Mouse (Mus musculus) heart, embryonic 10.5 days (tissue): ENCODE data around the gene Hcn2. TPM values are rescaled to one million over a fixed set of nuclear protein-coding genes. Genes with fewer than 3 reads are reported as not detected.
A peak's percentile ranks its signal among the peaks of the same experiment; 100 is the strongest.
"Not testable (repeated sequence)": the region's sequence is repeated elsewhere in the genome, so short reads cannot be mapped to it uniquely, and the experiment has no call there.

Source experiments
- DNase-seq: peaks from one replicate; pipeline ENCODE4 v3.0.0-alpha.2; 2017; ENCODE audit warnings: low spot score
- H3K27ac ChIP-seq: fragments of 300-500 bp; sonication (generic); 2 replicates; pipeline ENCODE4 v1.5.1; 2016; ENCODE audit warnings: mild to moderate bottlenecking
- H3K27me3 ChIP-seq: fragments of 300-500 bp; sonication (generic); 2 replicates; pipeline ENCODE4 v1.6.1; 2016; ENCODE audit warnings: mild to moderate bottlenecking; ENCODE audit not compliant: poor library complexity, insufficient read depth, severe bottlenecking
- H3K36me3 ChIP-seq: fragments of 300-500 bp; sonication (generic); 2 replicates; pipeline ENCODE4 v1.6.1; 2016; ENCODE audit warnings: mild to moderate bottlenecking, moderate library complexity
- H3K4me1 ChIP-seq: fragments of 300-500 bp; sonication (generic); 2 replicates; pipeline ENCODE4 v1.6.1; 2016; ENCODE audit warnings: mild to moderate bottlenecking
- H3K4me3 ChIP-seq: fragments of 300-500 bp; sonication (generic); 2 replicates; pipeline ENCODE4 v1.5.1; 2016; ENCODE audit warnings: mild to moderate bottlenecking, moderate library complexity
- H3K9me3 ChIP-seq: fragments of 300-500 bp; sonication (generic); 2 replicates; pipeline ENCODE4 v1.6.1; 2016; ENCODE audit warnings: mild to moderate bottlenecking, moderate library complexity
- WGBS: fragments of 180-500 bp; shearing (Covaris S2); methylation state at CpG from one replicate; pipeline ENCODE4 v1.1.7; 2016; 5-methylcytosine and 5-hydroxymethylcytosine counted together
- polyA plus RNA-seq: library from polyadenylated mRNA; unstranded; fragments of >200 nt; fragmentation: Nextera tagmentation; extraction: Ambion mirVana; gene quantifications from 2 replicates; pipeline ENCODE4 v1.2.1, GENCODE M21; 2016

The Hcn2 gene
- polyA plus RNA-seq, 1 experiment from 2014 or later, result not detected

DNA sequence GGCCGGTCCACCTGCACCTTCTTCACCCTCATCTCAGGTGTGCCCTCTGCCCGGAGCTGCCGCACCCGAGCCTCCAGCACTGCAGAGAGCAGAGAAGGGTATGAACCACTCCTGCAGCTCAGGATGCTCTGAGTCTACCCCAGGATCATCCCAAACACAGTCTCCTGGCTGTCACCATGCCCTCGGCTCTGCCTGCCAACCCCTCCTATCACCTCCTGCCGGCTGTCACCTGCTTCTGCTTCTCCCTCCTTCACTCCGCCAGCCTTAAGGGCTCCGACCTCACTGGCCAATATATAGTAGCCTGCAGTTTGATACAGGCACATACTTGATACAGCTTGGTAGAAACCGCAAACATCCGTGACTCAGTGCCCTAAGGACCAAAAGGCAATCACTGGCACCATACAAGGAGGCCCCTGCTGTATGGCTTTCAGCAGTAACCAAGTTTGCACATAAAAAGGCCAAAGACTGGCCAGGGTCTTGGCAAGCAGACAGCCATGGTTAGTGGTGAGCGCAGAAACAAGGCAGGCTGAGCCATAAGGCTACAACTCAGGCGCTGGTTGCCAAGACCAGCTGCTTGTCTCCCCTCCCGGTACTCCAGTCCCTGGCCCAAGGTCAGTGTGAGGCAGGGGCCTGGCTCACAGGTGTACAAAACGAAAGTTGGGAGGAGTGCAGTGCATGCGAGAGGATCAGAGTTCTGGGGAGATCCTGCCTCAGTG lies 27.4 kb downstream of the Hcn2 start:
- Histone ChIP-seq H3K36me3 (peaks cover 61% of the 10 kb centered on the region), H3K27ac (no peak overlapping the region), H3K4me3 (no peak overlapping the region), H3K4me1 (peaks cover 8% of the 10 kb centered on the region; the same call in 1 of the 2 replicates), H3K9me3 (peaks cover 26% of the 10 kb centered on the region), H3K27me3 (no peaks in the 10 kb centered on the region)
- DNase-seq, result no peak
- WGBS, result 90% methylated on average over 15 of the region's 15 CpGs

DNA sequence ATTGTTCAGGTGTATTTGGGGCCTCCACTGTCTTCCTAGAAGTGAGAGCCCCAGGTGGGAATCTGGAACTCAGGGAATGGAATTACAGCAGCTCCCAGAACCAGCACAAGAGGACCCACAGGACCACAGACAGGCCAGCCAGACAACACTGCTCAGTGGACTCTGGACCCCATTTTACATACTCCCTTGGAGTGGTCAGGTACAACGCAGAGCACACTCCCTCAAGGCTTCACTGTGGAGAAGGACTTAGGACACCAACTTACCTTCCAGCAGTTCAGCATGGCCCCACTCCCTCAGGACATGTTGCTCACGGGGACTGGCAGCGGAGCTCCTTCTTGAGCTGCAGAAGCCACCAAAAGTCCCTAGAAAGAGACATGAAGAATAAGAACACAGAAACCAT lies 29.0 kb downstream of the Hcn2 start:
- 90% methylated on average over 3 of the region's 3 CpGs for WGBS
- H3K9me3 ChIP-seq, result peaks cover 10% of the 10 kb centered on the region
- peaks cover 8% of the 10 kb centered on the region; the same call in 1 of the 2 replicates for H3K4me1 ChIP-seq
- peaks cover 45% of the 10 kb centered on the region for H3K36me3 ChIP-seq
- DNase-seq, result no peak
- H3K27me3 ChIP-seq, result no peaks in the 10 kb centered on the region
- H3K27ac ChIP-seq, result no peak overlapping the region
- peak overlapping the region; percentile 73 for H3K4me3 ChIP-seq

DNA sequence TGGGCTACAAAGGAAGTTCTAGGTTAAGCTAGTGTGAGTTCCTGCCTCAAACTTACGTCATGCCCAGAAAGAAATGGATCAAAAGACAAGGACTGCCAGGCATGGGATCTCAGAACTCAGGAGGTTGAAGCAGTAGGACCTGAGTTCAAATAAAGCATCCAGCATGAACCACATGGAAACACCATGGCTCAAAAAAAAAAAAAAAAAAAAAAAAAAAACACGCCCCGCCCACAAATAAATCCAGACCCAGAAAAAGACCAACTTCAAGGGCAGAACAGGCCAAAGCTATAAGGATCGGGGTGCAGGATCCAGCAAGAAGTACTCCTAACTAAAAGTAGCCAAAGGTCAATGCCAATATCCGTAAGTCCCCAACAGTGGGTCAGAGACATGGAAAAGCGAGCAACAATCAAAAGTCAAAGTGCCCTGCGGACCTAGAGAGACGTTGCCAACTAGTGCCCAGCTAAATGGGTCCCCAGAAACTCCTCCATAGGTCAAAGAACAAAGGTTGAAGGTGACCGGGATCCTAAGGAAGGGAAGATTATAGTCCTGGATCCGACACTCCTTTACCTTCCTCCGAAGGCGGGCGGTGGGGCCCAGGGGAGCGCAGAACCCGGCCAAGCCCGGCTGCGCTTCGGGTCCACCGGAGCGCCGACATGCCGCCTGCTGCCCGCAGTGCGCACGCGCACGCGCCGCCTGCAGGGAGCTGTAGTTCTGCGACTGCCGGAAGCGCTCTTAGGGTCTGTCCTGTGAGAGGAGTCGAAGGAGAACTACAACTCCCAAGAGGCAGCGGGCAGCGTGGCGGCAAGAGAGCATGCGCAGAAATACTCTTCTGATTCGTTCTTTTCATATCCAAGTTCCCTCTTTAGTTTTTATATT lies 29.7 kb downstream of the Hcn2 start, which contains the start of gene Polrmt:
TSS of gene Polrmt (minus strand) at position 684 of the 876 bp plus-strand sequence.
- peak within 1 kb of the TSS; percentile 82 for H3K27ac ChIP-seq
- peaks cover 2% of the 10 kb centered on the region; the same call in 1 of the 2 replicates for H3K9me3 ChIP-seq
- H3K36me3 ChIP-seq, result peaks cover 38% of the 10 kb centered on the region
- H3K4me1 ChIP-seq, result peaks cover 8% of the 10 kb centered on the region; the same call in 1 of the 2 replicates
- DNase-seq, result peak; percentile 99
- H3K4me3 ChIP-seq, result peak within 1 kb of the TSS; percentile 73
- 3% methylated on average over 38 of the region's 38 CpGs for WGBS
- H3K27me3 ChIP-seq, result no peaks in the 10 kb centered on the region

DNA sequence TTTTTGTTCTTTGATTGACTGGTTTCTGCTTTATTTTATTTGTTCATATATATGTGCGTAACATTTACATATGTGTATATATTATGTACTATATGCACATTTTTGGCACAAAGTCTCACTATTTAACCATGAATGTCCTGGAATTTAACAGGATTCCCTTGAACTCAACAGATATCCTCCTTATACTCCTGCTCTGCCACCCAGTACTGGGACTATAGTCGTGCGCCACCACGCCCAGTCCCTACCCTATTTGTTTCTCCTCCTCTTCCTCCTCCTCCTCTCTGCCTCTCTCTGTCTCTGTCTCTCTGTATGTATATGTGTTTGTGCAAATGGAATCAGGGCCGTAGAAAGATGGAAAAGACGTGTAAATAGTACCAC lies 30.3 kb downstream of the Hcn2 start:
- no peaks in the 10 kb centered on the region for H3K9me3 ChIP-seq
- peak overlapping the region; percentile 73 for H3K4me3 ChIP-seq
- no peak for DNase-seq
- peak overlapping the region; percentile 56; the same call in 1 of the 2 replicates for H3K27ac ChIP-seq
- 23% methylated on average over 6 of the region's 6 CpGs for WGBS
- H3K27me3 ChIP-seq, result no peaks in the 10 kb centered on the region; the same call in 1 of the 2 replicates
- H3K4me1 ChIP-seq, result peaks cover 12% of the 10 kb centered on the region; the same call in 1 of the 2 replicates
- peaks cover 32% of the 10 kb centered on the region for H3K36me3 ChIP-seq

DNA sequence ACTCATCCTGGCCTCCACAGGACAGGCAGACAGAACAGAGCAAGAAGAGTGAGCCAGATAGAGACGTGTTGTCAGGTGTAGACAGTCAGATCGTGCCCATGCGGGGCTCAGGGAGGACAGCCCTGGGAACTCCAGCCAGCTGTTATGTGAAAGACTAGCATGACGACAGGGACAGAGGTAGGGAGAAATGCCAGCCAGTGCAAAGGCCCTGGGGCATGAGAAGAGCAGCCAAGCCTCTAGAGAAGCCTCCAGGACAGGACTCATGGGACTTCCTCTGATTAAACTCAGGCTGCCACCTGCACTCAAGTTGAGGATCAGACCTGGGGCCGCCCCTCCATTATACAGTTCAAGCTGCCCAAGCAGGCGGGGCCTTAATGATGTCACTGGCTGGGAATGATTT lies 32.1 kb downstream of the Hcn2 start:
- Histone ChIP-seq H3K4me3 (no peak overlapping the region), H3K27ac (no peak overlapping the region), H3K4me1 (peaks cover 12% of the 10 kb centered on the region; the same call in 1 of the 2 replicates), H3K27me3 (no peaks in the 10 kb centered on the region; the same call in 1 of the 2 replicates), H3K9me3 (no peaks in the 10 kb centered on the region), H3K36me3 (peaks cover 15% of the 10 kb centered on the region)
- no peak for DNase-seq
- 77% methylated on average over 6 of the region's 6 CpGs for WGBS

DNA sequence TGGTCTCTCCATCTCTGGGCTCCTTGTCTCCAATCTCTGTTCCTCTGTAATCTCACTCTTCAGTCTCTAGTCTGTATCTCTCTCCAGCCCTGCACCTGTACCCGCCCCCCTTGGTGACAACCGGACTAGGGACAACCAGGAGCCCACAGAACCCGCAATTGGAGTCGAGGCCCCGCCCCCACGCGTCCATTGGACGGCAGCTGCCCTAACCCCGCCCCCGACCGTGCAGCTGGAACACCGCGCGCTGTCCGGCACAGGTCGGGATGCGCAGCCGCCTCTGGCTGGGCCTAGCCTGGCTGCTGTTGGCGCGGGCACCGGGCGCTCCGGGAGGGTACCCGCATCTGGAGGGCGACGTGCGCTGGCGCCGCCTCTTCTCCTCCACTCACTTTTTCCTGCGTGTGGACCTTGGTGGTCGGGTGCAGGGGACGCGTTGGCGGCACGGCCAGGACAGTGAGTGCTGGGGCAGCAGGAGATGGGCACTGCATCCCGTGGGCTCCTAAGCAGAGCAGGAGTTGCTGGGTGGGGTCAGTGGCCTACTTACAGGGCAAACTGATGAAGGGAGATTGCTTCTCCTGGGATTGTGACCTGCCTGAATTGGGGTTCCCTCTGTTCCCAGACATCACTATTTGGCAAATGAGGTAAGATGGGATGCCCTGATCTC lies 38.6 kb downstream of the Hcn2 start, which contains the start of gene Fgf22:
TSS of gene Fgf22 (plus strand) at position 221 of the 661 bp plus-strand sequence.
- Histone ChIP-seq H3K27me3 (peaks cover 10% of the 10 kb centered on the region; the same call in 1 of the 2 replicates), H3K4me1 (peaks cover 16% of the 10 kb centered on the region), H3K4me3 (peak within 1 kb of the TSS; percentile 57), H3K36me3 (peaks cover 42% of the 10 kb centered on the region), H3K27ac (peak within 1 kb of the TSS; percentile 29; the same call in 1 of the 2 replicates), H3K9me3 (no peaks in the 10 kb centered on the region)
- no peak for DNase-seq
- 3% methylated on average over 36 of the region's 36 CpGs for WGBS

DNA sequence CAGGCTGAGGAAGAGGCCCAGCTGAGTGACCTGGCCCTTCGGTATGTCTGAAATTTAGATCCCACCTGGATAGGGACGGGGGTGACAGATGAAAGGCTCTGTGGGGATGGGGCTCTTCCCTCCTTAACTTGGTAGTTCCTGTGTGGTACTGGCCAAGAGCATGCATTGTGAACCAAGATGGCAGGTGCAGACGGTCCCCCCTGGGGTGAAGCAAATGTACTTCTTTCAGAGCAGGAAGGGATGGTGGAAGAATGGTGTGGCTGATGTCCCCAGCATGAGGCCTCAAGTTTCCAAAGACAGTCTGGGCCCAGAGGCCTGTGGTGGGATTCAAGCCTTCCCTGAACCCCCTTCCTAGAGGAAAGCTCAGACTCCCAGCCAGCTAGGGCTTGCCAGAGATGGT lies 39.4 kb downstream of the Hcn2 start:
- no peak overlapping the region for H3K27ac ChIP-seq
- peaks cover 51% of the 10 kb centered on the region for H3K36me3 ChIP-seq
- H3K9me3 ChIP-seq, result no peaks in the 10 kb centered on the region
- peaks cover 10% of the 10 kb centered on the region; the same call in 1 of the 2 replicates for H3K27me3 ChIP-seq
- no peak overlapping the region for H3K4me3 ChIP-seq
- whole genome bisulfite sequencing, result 78% methylated on average over 3 of the region's 3 CpGs
- H3K4me1 ChIP-seq, result peaks cover 16% of the 10 kb centered on the region
- DNase-seq, result no peak

DNA sequence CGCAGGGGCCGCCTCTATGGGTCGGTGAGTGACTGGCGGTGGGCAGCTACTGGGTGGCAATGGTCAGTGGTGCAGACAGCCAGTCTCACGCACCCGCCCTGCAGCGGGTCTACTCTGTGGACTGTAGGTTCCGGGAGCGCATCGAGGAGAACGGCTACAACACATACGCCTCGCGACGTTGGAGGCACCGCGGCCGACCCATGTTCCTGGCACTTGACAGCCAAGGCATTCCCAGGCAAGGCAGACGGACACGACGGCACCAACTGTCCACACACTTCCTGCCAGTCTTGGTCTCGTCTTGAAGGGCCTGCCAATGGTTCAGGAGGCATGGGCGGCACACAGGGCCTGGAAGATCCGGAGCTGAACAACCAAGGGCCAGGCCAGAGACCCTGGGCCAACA lies 40.2 kb downstream of the Hcn2 start:
- Histone ChIP-seq H3K36me3 (peaks cover 59% of the 10 kb centered on the region), H3K9me3 (no peaks in the 10 kb centered on the region)
- 88% methylated on average over 24 of the region's 24 CpGs for WGBS

DNA sequence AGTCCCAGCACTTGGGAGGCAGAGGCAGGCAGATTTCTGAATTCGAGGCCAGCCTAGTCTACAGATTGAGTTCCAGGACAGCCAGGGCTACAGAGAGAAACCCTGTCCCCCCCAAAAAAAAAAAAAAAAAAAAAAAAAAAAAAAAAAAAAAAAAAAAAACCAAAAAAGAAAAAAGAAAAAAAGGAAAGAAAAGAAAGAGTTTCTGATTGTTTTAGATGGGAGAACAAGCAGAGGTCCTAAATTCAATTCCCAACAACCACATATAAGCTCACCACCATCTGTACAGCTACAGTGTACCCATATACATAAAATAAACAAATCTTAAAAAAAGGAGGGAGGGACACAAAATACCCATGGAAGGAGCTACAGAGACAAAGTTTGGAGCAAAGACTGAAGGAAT lies 43.2 kb downstream of the Hcn2 start:
- DNase-seq, H3K9me3 ChIP-seq, H3K4me3 ChIP-seq, H3K27me3 ChIP-seq, H3K27ac ChIP-seq: not testable (repeated sequence)
- 95% methylated on average over 1 of the region's 1 CpGs for WGBS
- Histone ChIP-seq H3K4me1 (peaks cover 33% of the 10 kb centered on the region), H3K36me3 (peaks cover 74% of the 10 kb centered on the region)

More for the DNA sequence above, 40.2 kb downstream of the Hcn2 start:
- Histone ChIP-seq H3K27me3 (peaks cover 10% of the 10 kb centered on the region; the same call in 1 of the 2 replicates), H3K4me1 (peaks cover 14% of the 10 kb centered on the region), H3K4me3 (no peak overlapping the region), H3K27ac (no peak overlapping the region)
- no peak for DNase-seq

DNA sequence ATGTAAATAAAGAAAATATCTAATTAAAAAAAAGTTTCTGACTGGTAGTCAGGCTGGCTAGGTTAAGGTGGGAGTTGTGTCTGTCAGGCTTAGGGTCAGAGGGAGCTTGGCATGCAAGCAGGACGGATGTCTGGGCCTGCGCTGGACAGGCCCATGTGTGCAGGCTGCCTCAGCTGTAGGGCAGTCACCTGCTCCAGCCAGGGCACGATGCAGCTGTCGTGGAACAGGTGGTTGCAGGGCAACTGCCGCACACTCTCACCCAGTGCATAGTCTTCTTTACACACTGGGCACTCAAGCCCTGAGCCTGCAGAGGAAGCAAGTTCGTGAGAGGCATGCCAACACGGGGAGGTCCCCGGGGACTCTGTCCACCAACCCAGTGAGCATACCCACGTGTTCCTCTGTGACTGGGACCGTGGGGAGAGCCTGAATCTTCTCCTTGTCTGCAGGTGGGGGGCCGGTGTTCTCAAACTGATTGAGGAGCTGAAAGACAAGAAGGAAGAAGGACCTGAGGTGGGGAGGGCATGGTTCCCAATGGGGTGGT lies 44.2 kb downstream of the Hcn2 start:
- peaks cover 75% of the 10 kb centered on the region for H3K36me3 ChIP-seq
- H3K9me3 ChIP-seq, result no peaks in the 10 kb centered on the region
- no peak for DNase-seq
- H3K4me3 ChIP-seq, result no peak overlapping the region
- no peak overlapping the region for H3K27ac ChIP-seq
- WGBS, result 92% methylated on average over 11 of the region's 11 CpGs
- peaks cover 33% of the 10 kb centered on the region for H3K4me1 ChIP-seq
- H3K27me3 ChIP-seq, result 0 out of 2 replicates have a peak, but pooled peaks cover 8% of the 10 kb centered on the region

DNA sequence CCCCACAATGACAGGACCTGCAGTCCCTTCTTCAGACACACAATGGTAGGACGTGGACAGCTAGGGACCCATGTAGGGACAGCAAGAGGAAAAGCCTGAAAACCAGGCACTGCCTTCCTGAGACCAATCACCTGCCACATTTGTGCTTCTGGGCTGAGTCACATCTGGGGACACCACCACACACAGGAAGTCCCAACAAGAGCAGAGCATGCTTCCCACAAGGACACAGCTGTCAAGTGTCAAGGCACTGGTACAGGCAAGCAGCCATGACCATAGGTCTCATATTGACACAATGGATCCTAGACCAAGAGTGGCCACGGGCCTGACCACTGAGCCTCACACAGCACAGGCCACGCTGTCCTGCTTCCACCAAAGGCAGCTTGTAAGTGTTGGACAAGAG lies 46.4 kb downstream of the Hcn2 start:
- Histone ChIP-seq H3K36me3 (peaks cover 54% of the 10 kb centered on the region), H3K27ac (no peak overlapping the region), H3K9me3 (no peaks in the 10 kb centered on the region), H3K27me3 (no peaks in the 10 kb centered on the region), H3K4me1 (peaks cover 44% of the 10 kb centered on the region), H3K4me3 (no peak overlapping the region)
- 80% methylated on average over 3 of the region's 3 CpGs for WGBS
- no peak for DNase-seq

DNA sequence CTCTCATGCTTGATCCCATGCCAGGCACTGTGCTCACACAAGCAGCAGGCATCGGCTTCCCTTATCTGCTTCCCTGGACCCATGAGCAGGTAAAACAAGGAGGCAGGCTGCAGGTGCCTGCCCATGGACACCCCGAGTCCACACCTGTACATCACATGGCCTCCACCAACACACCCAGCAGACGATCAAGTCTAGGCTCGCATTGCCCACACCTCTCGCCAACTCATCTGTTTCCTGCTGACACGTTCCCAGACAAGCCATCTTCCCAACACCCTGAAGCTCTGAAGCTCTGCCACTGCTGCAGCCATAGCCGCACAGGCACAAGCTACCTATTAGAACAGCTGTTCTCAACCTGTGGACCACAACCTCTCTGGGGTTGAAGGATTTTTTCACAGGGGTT lies 47.8 kb downstream of the Hcn2 start:
- 82% methylated on average over 7 of the region's 7 CpGs for WGBS
- Histone ChIP-seq H3K27ac (no peak overlapping the region), H3K27me3 (no peaks in the 10 kb centered on the region), H3K9me3 (no peaks in the 10 kb centered on the region), H3K36me3 (peaks cover 40% of the 10 kb centered on the region), H3K4me3 (0 out of 2 replicates have a peak overlapping the region, but pooled peaks have one; percentile 5), H3K4me1 (peaks cover 47% of the 10 kb centered on the region)
- no peak for DNase-seq
